Mouse (Mus musculus): ENCODE results near the gene Olfr1042. TPM values are rescaled to one million over a fixed set of nuclear protein-coding genes. Genes with fewer than 3 reads are reported as not detected.
"Not testable (repeated sequence)": the region's sequence is repeated elsewhere in the genome, so short reads cannot be mapped to it uniquely, and the experiment has no call there.

Gene Olfr1042
- polyA plus RNA-seq (2015; fragmentation: Nextera tagmentation; extraction: Ambion mirVana): not detected in 2 replicates

GRCm38 (mm10) chr2:86161738-86162137, at the start of gene Olfr1042:
Gene Olfr1042, minus strand, starts transcription at chr2:86161838.
- Histone ChIP-seq H3K9me3 (ENCODE audit: low read length) (no peaks in the 10 kb centered on the region), H3K36me3 (ENCODE audit: insufficient read depth, low read length) (no peaks in the 10 kb centered on the region), H3K9ac (replicated peaks; ENCODE audit: low read depth) (no peak within 1 kb of the TSS), H3K4me3 (ENCODE audit: low read depth, low read length) (no peak within 1 kb of the TSS), H3K4me2 (replicated peaks; ENCODE audit: low read depth, low read length) (no peak within 1 kb of the TSS), H3K27me3 (replicated peaks; ENCODE audit: insufficient read depth, low read length) (no peaks in the 10 kb centered on the region), H3K4me1 (ENCODE audit: insufficient read depth, low read depth, low read length) (no peaks in the 10 kb centered on the region), H3K27ac (ENCODE audit: low read length) (no peak within 1 kb of the TSS)
- TF ChIP-seq EP300 (IDR thresholded peaks at IDR 0.05) (no peak), CTCF (IDR thresholded peaks at IDR 0.05) (no peak)
- WGBS: 77% methylated on average over 2 of the region's 2 CpGs
- DNase-seq (ENCODE audit: low spot score) (no peak), ATAC-seq (no peak)

GRCm38 (mm10) chr2:86202909-86203308, 41.3 kb upstream of the Olfr1042 start, which contains the start of gene Olfr1045:
Gene Olfr1045, minus strand, starts transcription at chr2:86203009.
- no peak for TF ChIP-seq EP300 (IDR thresholded peaks at IDR 0.05)
- no peak for TF ChIP-seq CTCF (IDR thresholded peaks at IDR 0.05)
- Histone ChIP-seq H3K9me3 (ENCODE audit: low read length) (no peaks in the 10 kb centered on the region), H3K4me3 (ENCODE audit: low read depth, low read length) (no peak within 1 kb of the TSS), H3K4me1 (ENCODE audit: insufficient read depth, low read depth, low read length) (no peaks in the 10 kb centered on the region), H3K27me3 (replicated peaks; ENCODE audit: insufficient read depth, low read length) (no peaks in the 10 kb centered on the region), H3K9ac (replicated peaks; ENCODE audit: low read depth) (no peak within 1 kb of the TSS), H3K27ac (ENCODE audit: low read length) (no peak within 1 kb of the TSS), H3K36me3 (ENCODE audit: insufficient read depth, low read length) (no peaks in the 10 kb centered on the region), H3K4me2 (replicated peaks; ENCODE audit: low read depth, low read length) (no peak within 1 kb of the TSS)
- ATAC-seq (no peak), DNase-seq (ENCODE audit: low spot score) (no peak)

GRCm38 (mm10) chr2:86195863-86196262, 34.2 kb upstream of the Olfr1042 start:
- no peak overlapping the region for H3K27ac ChIP-seq (ENCODE audit: low read length)
- no peak for ATAC-seq
- 33% methylated on average over 1 of the region's 1 CpGs for WGBS

GRCm38 (mm10) chr2:86185583-86185982, 23.9 kb upstream of the Olfr1042 start, which contains the start of gene Olfr52:
Gene Olfr52, minus strand, starts transcription at chr2:86185683.
- Histone ChIP-seq H3K4me2 (replicated peaks; ENCODE audit: low read depth, low read length) (no peak within 1 kb of the TSS), H3K9me3 (ENCODE audit: low read length) (no peaks in the 10 kb centered on the region), H3K36me3 (ENCODE audit: insufficient read depth, low read length) (no peaks in the 10 kb centered on the region), H3K27ac (ENCODE audit: low read length) (no peak within 1 kb of the TSS), H3K27me3 (replicated peaks; ENCODE audit: insufficient read depth, low read length) (no peaks in the 10 kb centered on the region), H3K9ac (replicated peaks; ENCODE audit: low read depth) (no peak within 1 kb of the TSS), H3K4me3 (ENCODE audit: low read depth, low read length) (no peak within 1 kb of the TSS), H3K4me1 (ENCODE audit: insufficient read depth, low read depth, low read length) (no peaks in the 10 kb centered on the region)
- TF ChIP-seq CTCF (IDR thresholded peaks at IDR 0.05) (no peak), EP300 (IDR thresholded peaks at IDR 0.05) (no peak)
- ATAC-seq: no peak
- DNase-seq (ENCODE audit: low spot score): no peak

More at GRCm38 (mm10) chr2:86195863-86196262, 34.2 kb upstream of the Olfr1042 start:
- no peak overlapping the region for H3K4me3 ChIP-seq (ENCODE audit: low read depth, low read length)
- no peak for DNase-seq (ENCODE audit: low spot score)
- no peak for TF ChIP-seq CTCF (IDR thresholded peaks at IDR 0.05)
- TF ChIP-seq EP300 (IDR thresholded peaks at IDR 0.05): no peak
- no peak overlapping the region for H3K9ac ChIP-seq (replicated peaks; ENCODE audit: low read depth)
- H3K4me2 ChIP-seq (replicated peaks; ENCODE audit: low read depth, low read length): no peak overlapping the region
- no peaks in the 10 kb centered on the region for H3K4me1 ChIP-seq (ENCODE audit: insufficient read depth, low read depth, low read length)
- no peaks in the 10 kb centered on the region for H3K27me3 ChIP-seq (replicated peaks; ENCODE audit: insufficient read depth, low read length)
- no peaks in the 10 kb centered on the region for H3K9me3 ChIP-seq (ENCODE audit: low read length)
- no peaks in the 10 kb centered on the region for H3K36me3 ChIP-seq (ENCODE audit: insufficient read depth, low read length)

- Histone ChIP-seq H3K27me3 (replicated peaks; ENCODE audit: insufficient read depth, low read length) (no peaks in the 10 kb centered on the region), H3K9me3 (ENCODE audit: low read length) (no peaks in the 10 kb centered on the region), H3K9ac (replicated peaks; ENCODE audit: low read depth) (no peak overlapping the region), H3K36me3 (ENCODE audit: insufficient read depth, low read length) (no peaks in the 10 kb centered on the region), H3K4me3 (ENCODE audit: low read depth, low read length) (no peak overlapping the region), H3K4me1 (ENCODE audit: insufficient read depth, low read depth, low read length) (no peaks in the 10 kb centered on the region), H3K4me2 (replicated peaks; ENCODE audit: low read depth, low read length) (no peak overlapping the region), H3K27ac (ENCODE audit: low read length) (no peak overlapping the region)
- ATAC-seq: no peak
- 72% methylated on average over 3 of the region's 3 CpGs for WGBS
- no peak for DNase-seq (ENCODE audit: low spot score)
- TF ChIP-seq CTCF (IDR thresholded peaks at IDR 0.05) (no peak), EP300 (IDR thresholded peaks at IDR 0.05) (no peak)
These were observed 18.3 kb upstream of the Olfr1042 start for GRCm38 (mm10) chr2:86179950-86180349.

GRCm38 (mm10) chr2:86177720-86178119, 16.1 kb upstream of the Olfr1042 start, which contains the start of gene Olfr1044:
Gene Olfr1044, minus strand, starts transcription at chr2:86177820.
- Histone ChIP-seq H3K4me3 (ENCODE audit: low read depth, low read length) (no peak within 1 kb of the TSS), H3K4me1 (ENCODE audit: insufficient read depth, low read depth, low read length) (no peaks in the 10 kb centered on the region), H3K27ac (ENCODE audit: low read length) (no peak within 1 kb of the TSS), H3K9ac (replicated peaks; ENCODE audit: low read depth) (no peak within 1 kb of the TSS), H3K36me3 (ENCODE audit: insufficient read depth, low read length) (no peaks in the 10 kb centered on the region), H3K4me2 (replicated peaks; ENCODE audit: low read depth, low read length) (no peak within 1 kb of the TSS), H3K27me3 (replicated peaks; ENCODE audit: insufficient read depth, low read length) (no peaks in the 10 kb centered on the region), H3K9me3 (ENCODE audit: low read length) (no peaks in the 10 kb centered on the region)
- DNase-seq (ENCODE audit: low spot score) (no peak), ATAC-seq (no peak)
- TF ChIP-seq CTCF (IDR thresholded peaks at IDR 0.05): no peak
- no peak for TF ChIP-seq EP300 (IDR thresholded peaks at IDR 0.05)

- not testable (repeated sequence) for H3K9me3 ChIP-seq (ENCODE audit: low read length); H3K27me3 ChIP-seq (replicated peaks; ENCODE audit: insufficient read depth, low read length); H3K36me3 ChIP-seq (ENCODE audit: insufficient read depth, low read length); H3K9ac ChIP-seq (replicated peaks; ENCODE audit: low read depth); DNase-seq (ENCODE audit: low spot score); H3K27ac ChIP-seq (ENCODE audit: low read length); ATAC-seq; H3K4me2 ChIP-seq (replicated peaks; ENCODE audit: low read depth, low read length); H3K4me3 ChIP-seq (ENCODE audit: low read depth, low read length); H3K4me1 ChIP-seq (ENCODE audit: insufficient read depth, low read depth, low read length)
- 61% methylated on average over 7 of the region's 7 CpGs for WGBS
These were observed 13.8 kb upstream of the Olfr1042 start for GRCm38 (mm10) chr2:86175422-86175821.
